Mouse (Mus musculus) frontal cortex, postnatal 10 days (tissue): ENCODE data around the gene Nelfa.
"Not testable (repeated sequence)": the region's sequence is repeated elsewhere in the genome, so short reads cannot be mapped to it uniquely, and the experiment has no call there.

Experiments
- DNase-seq, 2 experiments: peaks; one replicate each; pipeline ENCODE4 v3.0.0; 2022; ENCODE audit warnings: low spot score in 2 of 2, mixed read lengths in 1 of 2

Gene Nelfa

GRCm38 (mm10) chr5:33920037-33920436 lies 16.2 kb downstream of the Nelfa start:
- no peak for DNase-seq

GRCm38 (mm10) chr5:33919466-33919865 lies 16.7 kb downstream of the Nelfa start:
- DNase-seq, result no peak

GRCm38 (mm10) chr5:33916616-33917015 lies 19.6 kb downstream of the Nelfa start:
- peak in 1 of 2 experiments; percentile 0 for DNase-seq

GRCm38 (mm10) chr5:33915031-33915430 lies 21.2 kb downstream of the Nelfa start:
- DNase-seq, result not testable (repeated sequence)

GRCm38 (mm10) chr5:33903176-33903575 lies 33.0 kb downstream of the Nelfa start:
- no peak for DNase-seq

- DNase-seq, result no peak
These were observed 33.5 kb downstream of the Nelfa start for GRCm38 (mm10) chr5:33902696-33903095.

- peak in 1 of 2 experiments; percentile 0 for DNase-seq
These were observed 34.9 kb downstream of the Nelfa start for GRCm38 (mm10) chr5:33901278-33901677.

- peak in 1 of 2 experiments; percentile 2 for DNase-seq
These were observed 35.4 kb downstream of the Nelfa start for GRCm38 (mm10) chr5:33900701-33901263.

- no peak for DNase-seq
These were observed 36.1 kb downstream of the Nelfa start for GRCm38 (mm10) chr5:33900101-33900500.

GRCm38 (mm10) chr5:33899245-33899644 lies 37.0 kb downstream of the Nelfa start:
- DNase-seq, result no peak

- no peak for DNase-seq
These were observed 37.5 kb downstream of the Nelfa start for GRCm38 (mm10) chr5:33898671-33899070.

- DNase-seq, result peak in 1 of 2 experiments; percentile 2
These were observed 39.1 kb downstream of the Nelfa start for GRCm38 (mm10) chr5:33897158-33897557.

- DNase-seq, result no peak
These were observed 41.1 kb downstream of the Nelfa start for GRCm38 (mm10) chr5:33895116-33895515.

- DNase-seq, result no peak
These were observed 42.8 kb downstream of the Nelfa start for GRCm38 (mm10) chr5:33893406-33893805.

GRCm38 (mm10) chr5:33881118-33881517 lies 55.1 kb downstream of the Nelfa start:
- no peak for DNase-seq

GRCm38 (mm10) chr5:33875472-33875871 lies 60.7 kb downstream of the Nelfa start:
- no peak for DNase-seq

- no peak for DNase-seq
These were observed 78.5 kb downstream of the Nelfa start for GRCm38 (mm10) chr5:33857693-33858092.

GRCm38 (mm10) chr5:33854019-33854418 lies 82.2 kb downstream of the Nelfa start:
- no peak for DNase-seq

- no peak for DNase-seq
These were observed 83.1 kb downstream of the Nelfa start for GRCm38 (mm10) chr5:33853086-33853485.

GRCm38 (mm10) chr5:33851466-33851865 lies 84.7 kb downstream of the Nelfa start:
- DNase-seq, result no peak
